Mouse (Mus musculus): ENCODE data around the gene Crtc2.
A peak's percentile ranks its signal among the peaks of the same experiment; 100 is the strongest.

Crtc2 gene

DNA sequence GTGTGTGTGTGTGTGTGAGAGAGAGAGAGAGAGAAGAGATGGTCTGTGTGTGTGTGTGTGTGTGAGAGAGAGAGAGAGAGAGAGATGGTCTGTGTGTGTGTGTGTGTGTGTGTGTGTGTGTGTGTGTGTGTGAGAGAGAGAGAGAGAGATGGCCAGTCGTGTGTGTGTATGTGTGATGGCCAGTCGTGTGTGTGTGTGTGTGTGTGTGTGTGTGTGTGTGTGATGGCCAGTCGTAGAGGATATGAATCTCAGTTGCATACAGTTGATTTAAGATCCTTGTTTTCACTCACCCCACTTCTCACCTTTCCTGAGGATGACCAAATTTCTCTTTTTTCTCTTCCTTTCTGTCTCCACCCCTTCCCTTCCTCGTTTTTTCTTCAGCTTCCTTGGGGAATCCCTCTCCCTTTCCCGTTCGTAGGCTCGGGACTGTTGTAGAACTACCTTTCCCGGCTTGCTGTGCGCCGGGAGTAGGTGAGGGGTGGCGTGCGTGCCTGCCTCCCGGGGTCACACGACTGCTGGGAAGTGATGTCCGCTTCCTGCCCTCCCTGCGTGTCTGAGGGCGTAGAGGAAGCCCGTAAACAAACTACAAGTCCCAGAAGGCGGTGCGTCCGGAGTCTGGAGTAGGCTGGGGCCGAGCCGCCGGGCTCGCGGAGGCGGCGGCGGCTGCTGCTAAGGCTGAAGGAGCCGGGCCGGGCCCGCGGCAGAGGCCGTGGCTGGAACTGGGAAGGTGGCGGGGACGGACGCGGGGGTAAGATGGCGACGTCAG lies at the start of gene Crtc2:
Gene Crtc2, plus strand, starts transcription at position 511 of the 766 bp plus-strand sequence.
- DNase-seq (ENCODE audit: extremely low read depth, insufficient read length, low spot score), result peak; percentile 97

DNA sequence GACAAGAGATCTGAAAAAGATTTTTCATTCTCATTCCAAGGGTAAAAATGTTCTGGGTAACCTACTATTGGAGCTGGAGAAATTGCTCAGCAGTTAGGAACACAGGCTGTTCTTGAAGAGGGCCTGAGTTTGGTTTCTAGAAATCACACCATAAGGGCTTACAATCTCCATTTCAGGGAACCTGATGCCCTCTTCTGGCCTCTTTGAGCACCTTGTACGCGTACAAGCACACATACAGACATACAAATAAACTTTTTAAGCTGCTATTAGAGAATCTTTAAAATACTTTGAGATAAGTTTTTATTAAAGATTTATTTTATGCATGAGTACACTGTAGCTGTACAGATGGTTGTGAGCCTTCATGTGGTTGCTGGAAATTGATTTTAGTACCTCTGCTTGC lies 49.4 kb upstream of the Crtc2 start:
- DNase-seq (ENCODE audit: extremely low read depth, insufficient read length, low spot score), result no peak

DNA sequence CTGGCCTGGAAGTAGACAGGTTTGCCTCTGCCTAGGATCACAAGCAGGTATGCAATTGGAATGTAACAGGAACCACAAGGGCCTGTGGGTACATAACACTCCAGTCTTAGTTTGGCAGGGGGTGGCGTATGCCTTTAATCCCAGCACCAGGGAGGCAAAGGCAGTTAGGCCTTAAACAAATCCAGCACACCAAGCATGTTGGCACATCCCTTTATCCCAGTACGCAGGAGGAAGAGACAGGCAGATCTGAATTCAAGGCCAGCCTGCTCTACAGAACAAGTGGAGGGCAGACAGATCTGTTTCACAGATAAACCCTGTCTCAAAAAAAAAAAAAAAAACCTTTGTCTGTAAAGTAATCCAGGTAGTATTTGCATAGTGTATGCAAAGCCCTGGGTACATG lies 45.3 kb upstream of the Crtc2 start:
- no peak for DNase-seq (ENCODE audit: extremely low read depth, insufficient read length, low spot score)

DNA sequence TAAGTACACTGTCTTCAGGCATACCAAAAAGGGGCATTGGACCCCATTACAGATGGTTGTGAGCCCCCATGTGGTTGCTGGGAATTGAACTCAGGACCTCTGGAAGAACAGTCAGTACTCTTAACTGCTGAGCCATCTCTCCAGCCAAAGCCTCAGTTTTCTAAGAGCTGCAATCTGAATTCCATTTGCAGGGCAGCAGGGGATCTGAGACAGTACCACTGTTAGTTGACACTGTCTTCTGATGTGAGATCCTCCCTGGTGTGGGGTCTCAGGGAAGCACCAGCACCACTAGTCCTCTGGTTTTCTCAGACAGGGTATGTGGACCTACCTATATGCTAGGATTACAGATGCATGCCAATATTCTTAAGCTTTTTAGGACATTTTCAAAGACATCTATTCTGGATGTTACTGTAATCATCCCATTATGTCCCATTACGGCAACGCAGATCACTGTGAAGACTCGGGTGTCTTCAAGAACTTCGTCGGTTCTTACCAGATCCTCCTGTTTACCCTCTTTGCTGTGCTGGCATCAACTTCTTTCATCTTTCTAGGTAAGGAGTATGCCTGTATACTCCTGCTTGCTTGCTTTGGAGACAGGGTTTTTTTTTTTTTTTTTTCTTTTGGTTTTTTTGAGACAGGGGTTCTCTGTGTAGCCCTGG lies 43.9 kb upstream of the Crtc2 start:
- no peak for DNase-seq (ENCODE audit: extremely low read depth, insufficient read length, low spot score)

DNA sequence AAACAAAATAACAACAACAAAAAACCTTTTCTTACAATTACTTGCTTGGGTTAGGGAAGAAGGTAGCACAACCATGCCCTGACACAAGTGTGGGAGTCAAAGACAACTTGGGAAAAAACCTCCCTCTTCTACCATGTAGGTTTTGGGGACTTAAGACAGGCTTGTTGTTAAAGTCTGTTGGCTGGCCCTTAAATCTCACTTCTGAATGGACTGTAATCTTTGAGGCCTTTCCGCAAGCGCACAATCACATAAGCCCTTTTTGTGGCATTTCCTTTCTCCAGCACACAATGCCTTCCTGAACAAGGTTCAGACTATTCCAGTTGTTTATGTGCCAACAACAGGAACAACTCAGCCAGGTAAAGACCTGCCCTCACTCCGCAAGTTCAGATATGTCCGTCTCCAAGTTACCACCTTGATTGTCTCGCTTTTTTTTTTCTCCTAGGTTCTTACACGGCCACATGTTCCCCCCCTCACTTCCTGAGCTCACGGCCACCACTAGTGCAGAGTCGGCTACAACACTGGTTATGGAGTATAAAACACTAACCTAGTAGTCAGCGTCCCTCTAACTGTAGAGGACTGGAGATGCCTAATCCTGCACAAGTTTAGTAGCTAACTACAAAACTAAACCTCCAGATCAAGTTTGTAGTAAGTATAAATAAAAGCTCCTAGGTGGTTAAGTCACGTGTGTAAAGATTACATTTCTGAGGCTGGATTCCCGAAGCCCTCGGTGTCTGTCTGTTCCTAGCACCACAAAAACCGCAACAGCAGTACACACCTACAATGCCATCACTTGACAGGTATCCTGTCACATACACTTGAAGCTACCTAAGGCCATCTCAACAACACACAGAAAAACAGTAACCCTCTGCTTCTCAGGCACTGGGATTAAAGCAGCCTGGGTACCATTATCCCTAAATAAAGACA lies 42.2 kb upstream of the Crtc2 start:
- no peak for DNase-seq (ENCODE audit: extremely low read depth, insufficient read length, low spot score)

DNA sequence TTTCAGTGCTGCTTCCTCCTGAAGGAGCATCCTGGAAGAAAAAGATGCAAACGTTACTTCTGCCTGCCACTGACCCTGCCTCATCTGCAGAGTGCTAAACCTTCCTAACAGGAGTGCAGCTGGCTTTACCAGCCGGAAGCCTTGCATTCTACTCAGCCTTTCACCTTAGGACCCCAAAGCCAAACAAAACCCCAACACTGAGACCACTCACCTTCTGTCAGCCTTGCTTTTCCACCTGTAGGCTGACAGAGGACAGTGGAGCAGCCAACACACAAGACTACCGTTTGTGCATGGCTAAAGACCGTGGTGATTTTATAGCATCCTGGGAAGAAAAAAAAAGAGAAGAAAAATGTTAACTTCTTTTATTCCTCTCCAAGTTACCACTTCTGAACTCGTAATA lies 41.2 kb upstream of the Crtc2 start:
- no peak for DNase-seq (ENCODE audit: extremely low read depth, insufficient read length, low spot score)

DNA sequence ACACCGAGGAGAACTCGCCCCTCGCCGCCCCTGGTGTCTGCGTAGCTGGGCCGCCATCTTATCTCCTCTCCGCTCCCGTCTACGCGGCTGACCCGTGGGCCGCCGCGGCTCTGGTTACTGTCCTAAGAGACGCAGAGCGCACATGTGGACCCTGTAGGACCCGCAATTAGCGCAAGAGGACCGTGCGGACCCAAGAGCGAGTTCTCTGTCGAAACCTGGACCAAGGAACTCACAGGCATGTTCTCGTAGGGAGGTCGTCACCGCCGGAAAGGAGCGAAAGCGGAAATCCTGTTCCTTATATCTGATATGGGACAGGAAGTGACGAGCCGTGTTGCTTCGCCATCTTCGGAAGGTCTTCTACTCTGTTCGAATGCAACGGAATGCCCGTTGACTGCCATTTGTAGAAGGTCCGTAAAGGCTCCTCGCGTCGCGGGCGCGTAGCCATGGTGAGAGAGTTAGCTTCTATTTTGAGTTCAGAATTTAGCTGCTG lies 40.5 kb upstream of the Crtc2 start, which contains the start of the genes Rps27 and Rab13:
Gene Rps27, minus strand, starts transcription at position 275 of the 490 bp plus-strand sequence.
Gene Rab13, plus strand, starts transcription at position 319 of the 490 bp plus-strand sequence.
- DNase-seq (ENCODE audit: extremely low read depth, insufficient read length, low spot score), result peak; percentile 88

DNA sequence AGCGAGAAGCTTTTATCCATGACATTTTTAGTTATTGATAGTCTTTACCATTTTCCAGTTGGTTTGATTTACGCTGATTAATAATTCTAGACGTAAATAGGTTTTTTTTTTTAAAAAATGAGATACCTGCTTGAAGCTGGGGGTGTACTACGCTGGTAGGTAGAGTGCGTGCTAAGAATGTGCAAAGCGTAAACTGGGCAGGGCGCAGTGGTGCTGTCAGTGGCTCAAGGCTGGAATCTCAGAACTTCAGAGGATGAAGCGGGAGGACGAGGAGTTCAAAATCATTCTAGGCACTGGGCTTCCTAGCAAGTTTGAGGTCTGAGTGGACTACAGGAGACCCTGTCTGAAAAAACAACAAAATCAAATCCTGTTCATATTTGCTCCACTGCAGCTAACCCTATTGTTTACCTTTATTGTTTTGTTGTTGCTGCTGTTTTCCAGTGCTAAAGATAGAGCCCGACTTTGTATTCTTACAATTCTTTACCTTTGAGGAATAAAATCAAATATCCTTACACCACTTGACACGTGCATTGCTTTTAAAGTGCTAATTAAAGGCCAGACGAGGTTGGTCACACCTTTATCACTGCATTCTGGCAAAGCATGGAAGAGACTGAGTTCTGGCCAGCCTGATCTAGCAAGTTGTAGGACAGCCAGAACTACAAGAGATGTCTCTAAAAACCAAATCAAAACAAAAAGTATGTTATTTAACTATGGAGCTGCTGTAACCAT lies 39.8 kb upstream of the Crtc2 start:
- DNase-seq (ENCODE audit: extremely low read depth, insufficient read length, low spot score), result no peak

DNA sequence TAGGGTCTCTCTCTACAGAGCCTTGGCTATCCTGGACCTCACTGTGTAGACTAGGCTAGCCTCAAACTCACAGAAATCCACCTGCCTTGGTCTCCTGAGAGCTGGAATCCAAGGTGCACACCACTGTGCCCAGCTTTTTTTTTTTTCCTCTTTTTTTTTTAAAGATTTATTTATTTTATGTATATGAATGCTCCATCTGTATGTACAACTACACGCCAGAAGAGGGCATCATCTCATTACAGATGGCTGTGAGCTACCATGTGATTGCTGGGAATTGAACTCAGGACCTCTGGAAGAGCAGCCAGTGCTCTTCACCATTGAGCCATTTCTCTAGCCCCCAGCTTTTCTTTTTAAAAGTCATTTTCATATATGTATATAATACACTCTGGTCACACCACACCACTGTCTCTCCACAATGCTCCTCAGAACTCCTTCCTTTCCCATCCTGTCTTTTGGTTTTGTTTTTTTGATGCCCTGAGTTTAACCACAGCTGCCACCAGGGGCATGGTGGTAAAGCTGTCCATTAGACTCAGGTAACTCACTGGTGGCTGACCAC lies 38.1 kb upstream of the Crtc2 start:
- no peak for DNase-seq (ENCODE audit: extremely low read depth, insufficient read length, low spot score)

DNA sequence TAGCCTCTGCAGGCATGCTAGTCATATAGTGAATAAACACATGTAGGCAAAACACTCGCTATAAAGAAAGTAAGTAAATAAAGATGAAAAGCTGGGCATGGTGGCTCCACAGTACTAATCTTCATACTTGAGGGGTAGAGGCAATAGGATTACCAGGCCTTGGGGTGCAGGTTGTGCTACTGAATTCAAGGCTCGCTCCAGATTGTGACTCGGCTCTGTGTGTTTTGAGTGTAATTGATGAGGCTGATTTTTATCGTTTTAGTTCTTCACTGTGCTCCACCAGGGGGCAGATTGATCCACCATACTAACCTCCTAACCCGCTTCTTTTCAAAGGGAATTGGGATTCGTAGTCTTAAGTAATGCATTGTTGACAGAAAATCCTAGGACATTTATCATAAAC lies 33.9 kb upstream of the Crtc2 start:
- peak; percentile 34 for DNase-seq (ENCODE audit: extremely low read depth, insufficient read length, low spot score)

DNA sequence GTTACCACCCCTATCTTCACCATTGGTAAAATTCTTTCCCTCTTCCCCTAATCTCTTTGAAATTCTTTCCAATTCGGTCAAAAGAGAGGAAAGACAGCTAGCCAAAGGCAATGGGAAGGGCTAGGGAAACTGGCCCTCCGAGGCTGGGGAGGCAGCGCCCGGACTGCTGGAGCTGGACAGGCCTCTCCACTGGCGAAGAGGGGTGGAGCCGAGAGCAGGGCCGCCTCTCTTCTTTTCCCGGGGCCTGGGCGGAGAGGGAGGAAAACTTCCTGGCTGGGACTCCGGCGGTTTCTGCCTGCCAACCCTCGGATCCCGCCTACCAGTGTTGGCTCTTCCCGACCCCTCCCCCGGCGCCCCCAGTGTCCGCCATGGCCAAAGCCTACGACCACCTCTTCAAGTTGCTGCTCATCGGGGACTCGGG lies 33.4 kb upstream of the Crtc2 start:
- DNase-seq (ENCODE audit: extremely low read depth, insufficient read length, low spot score), result peak; percentile 81

DNA sequence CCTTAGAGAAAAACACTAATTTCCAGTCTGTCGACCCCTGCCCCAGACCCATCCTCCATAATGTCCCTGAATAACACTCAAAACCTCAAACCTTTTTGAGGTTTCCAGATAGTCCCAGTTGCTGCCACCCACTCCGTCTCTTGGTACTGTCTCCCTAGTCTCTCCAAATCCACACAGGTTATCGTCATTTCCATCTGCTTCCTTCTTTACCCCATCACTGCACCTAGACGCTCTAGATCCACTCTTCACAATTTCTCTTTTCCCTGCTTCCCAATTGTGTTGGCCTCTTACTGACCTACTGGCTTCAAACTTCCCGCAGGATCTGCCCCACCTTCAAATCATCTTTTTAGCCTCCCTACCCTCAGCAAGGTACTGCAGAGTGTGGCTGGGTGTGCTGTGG lies 32.8 kb upstream of the Crtc2 start:
- DNase-seq (ENCODE audit: extremely low read depth, insufficient read length, low spot score), result no peak

DNA sequence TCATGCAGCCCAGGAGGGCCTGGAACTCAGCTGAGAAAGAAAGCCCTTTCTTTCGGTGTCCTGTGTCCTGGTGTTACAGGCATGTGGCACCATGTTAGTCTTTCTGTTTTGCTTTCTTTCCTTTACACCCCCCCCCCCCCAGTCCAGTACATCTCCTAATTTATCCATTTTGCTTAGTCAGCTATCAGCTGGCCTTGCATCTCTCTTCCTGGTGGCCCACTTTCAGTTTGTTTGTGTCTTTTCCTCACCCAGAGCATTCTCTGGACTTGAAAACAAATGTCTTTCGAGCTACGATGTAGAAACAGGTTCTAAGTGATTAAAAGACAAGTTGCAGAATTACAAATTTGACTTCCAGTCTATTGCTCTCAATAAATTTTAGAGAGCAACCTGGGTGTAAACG lies 31.5 kb upstream of the Crtc2 start:
- no peak for DNase-seq (ENCODE audit: extremely low read depth, insufficient read length, low spot score)

DNA sequence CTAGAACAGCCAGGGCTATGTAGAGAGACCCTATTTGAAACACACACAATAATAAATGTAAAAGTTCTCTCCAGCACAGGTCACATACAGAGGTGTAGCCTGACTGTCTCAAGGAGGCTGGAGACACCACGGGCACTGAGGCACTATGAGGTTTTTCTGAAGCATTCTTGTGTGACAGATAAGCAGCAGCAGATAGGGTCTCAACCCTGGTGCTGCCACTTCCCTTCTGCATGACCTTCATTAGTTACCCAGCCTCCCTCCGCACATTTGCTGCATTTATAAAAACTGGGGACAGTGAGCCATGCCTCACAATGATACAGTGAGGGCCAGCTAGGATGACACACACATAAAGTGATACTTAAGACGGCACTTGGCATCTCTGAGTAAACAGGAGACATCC lies 31.0 kb upstream of the Crtc2 start:
- DNase-seq (ENCODE audit: extremely low read depth, insufficient read length, low spot score), result no peak

DNA sequence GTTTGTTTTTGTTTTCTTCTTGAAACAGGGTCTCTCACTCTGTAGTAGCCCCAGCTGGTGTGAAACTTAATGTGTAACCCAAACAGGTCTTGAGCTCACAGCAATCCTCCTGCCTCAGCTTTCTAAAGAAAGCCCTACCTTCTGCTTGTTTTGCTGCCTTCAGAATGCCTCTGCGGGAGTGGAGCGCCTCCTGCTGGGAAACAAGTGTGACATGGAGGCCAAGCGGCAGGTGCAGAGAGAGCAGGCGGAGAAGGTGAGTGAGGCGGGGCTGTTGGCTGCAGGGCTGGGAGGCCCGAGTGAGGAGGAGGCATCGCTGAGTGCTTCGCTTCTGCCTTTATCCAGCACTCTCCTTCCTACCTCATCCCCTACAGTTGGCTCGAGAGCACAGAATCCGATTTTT lies 29.6 kb upstream of the Crtc2 start:
- no peak for DNase-seq (ENCODE audit: extremely low read depth, insufficient read length, low spot score)

DNA sequence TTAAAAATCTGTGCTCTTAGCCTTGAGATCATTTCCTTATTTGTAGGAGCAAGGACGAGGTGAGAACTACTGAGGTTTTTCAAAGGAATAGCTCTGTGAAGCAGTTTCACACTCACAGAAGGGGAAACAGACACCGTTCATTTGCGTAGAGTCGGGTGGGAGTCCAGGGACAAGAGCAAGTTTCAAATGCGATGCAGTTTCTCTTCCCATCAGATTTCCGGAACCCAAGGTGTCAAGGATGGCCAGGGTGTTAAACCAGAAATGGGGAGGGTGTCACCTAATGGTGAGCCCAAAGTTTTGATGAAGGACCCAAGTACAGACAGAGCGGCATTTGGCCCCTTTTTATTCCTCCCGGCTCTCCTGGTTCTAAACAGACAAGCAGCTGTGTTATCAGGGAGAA lies 22.9 kb upstream of the Crtc2 start:
- no peak for DNase-seq (ENCODE audit: extremely low read depth, insufficient read length, low spot score)

DNA sequence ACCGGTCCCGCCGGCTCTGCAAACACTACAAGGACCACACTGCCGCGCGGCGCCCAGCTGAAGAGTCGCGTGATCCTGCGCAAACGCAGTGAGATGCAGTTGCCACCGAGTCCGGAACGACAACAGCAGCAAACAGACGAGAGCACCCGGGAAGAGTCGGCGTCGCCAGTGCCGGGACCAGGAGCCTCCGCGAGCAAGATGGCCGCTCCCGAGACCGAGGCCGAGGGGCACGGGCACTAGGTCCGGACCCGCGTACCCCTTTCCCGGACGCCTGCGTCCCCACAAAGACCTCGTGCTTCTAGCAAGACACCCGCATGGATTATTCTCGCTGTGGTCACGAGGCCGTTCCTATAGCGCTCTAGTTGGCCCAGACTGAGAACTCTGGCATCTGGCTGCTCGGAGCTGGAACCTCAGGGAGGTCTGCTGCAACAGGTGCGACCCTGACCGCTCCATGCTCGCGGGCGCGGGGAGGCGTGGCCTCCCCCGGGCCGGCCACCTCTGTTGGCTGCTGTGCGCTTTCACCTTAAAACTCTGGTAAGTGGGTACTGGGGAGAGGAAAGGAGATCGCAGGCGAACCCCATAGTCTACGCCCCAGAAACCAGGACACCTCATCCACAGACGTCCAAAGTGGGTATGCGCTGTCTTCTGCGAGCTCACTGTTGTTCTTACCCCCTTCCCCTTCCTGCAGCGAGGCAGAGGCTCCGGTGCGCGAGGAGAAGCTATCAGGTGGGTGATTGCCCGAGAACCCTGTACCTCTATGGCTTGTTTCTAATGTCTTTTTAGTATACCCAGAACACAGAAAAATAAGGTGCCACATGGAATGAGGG lies 22.2 kb upstream of the Crtc2 start, which contains the start of gene Jtb:
Gene Jtb, plus strand, starts transcription at position 91 of the 827 bp plus-strand sequence.
- DNase-seq (ENCODE audit: extremely low read depth, insufficient read length, low spot score), result peak; percentile 93

DNA sequence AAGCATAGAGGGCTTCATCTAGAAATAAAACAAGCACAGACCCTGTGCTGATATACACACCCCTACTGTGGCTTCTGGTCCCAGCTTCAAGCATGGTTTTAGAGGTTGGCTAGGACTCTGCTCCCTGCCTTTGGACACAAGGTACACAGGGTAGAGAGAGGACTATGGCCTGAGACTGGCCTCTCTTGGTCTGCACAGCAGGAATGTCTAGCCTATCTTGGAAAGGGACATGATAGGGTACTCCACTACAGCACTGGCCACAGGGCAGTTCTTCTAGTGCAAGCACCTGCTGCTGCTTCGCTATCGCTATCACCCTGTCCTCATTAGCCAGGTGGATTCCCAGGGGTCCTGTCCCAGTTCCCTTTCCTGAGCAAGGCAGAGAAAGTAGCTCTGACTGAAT lies 12.7 kb upstream of the Crtc2 start:
- DNase-seq (ENCODE audit: extremely low read depth, insufficient read length, low spot score), result no peak

Data from 3134 (cell line).